Mouse (Mus musculus): ENCODE data around the gene Rbpjl. TPM values are rescaled to one million over a fixed set of nuclear protein-coding genes. Genes with fewer than 3 reads are reported as not detected.

The Rbpjl gene
- polyA plus RNA-seq, 1 experiment from 2014 or later = not detected

- Histone ChIP-seq H3K4me2 (ENCODE audit: low read length) (no peak overlapping the region), H3K27me3 (replicated peaks; ENCODE audit: control insufficient read depth, insufficient read depth, low read length) (0 out of 2 replicates have a peak, but pooled peaks cover 4% of the 10 kb centered on the region)
- WGBS = 83% methylated on average over 6 of the region's 6 CpGs
These were observed 34.8 kb downstream of the Rbpjl start for GRCm38 (mm10) chr2:164437710-164438109.

GRCm38 (mm10) chr2:164438257-164438656 lies 35.3 kb downstream of the Rbpjl start:
- Histone ChIP-seq H3K9ac (ENCODE audit: low read length) (no peak overlapping the region), H3K27ac (ENCODE audit: low read depth, low read length) (no peak overlapping the region), H3K4me2 (ENCODE audit: low read length) (no peak overlapping the region), H3K9me3 (replicated peaks; ENCODE audit: control insufficient read depth, low read length) (no peaks in the 10 kb centered on the region), H3K4me1 (ENCODE audit: control insufficient read depth, insufficient read depth, low read length) (peaks cover 6% of the 10 kb centered on the region), H3K36me3 (ENCODE audit: control insufficient read depth, insufficient read depth, low read length) (no peaks in the 10 kb centered on the region), H3K27me3 (replicated peaks; ENCODE audit: control insufficient read depth, insufficient read depth, low read length) (0 out of 2 replicates have a peak, but pooled peaks cover 4% of the 10 kb centered on the region), H3K4me3 (ENCODE audit: low read depth, low read length) (no peak overlapping the region)
- WGBS = 66% methylated on average over 8 of the region's 8 CpGs
- ATAC-seq (no peak), DNase-seq (ENCODE audit: low spot score) (no peak)

More at GRCm38 (mm10) chr2:164437710-164438109, 34.8 kb downstream of the Rbpjl start:
- DNase-seq (ENCODE audit: low spot score) = no peak
- Histone ChIP-seq H3K9ac (ENCODE audit: low read length) (no peak overlapping the region), H3K27ac (ENCODE audit: low read depth, low read length) (no peak overlapping the region), H3K36me3 (ENCODE audit: control insufficient read depth, insufficient read depth, low read length) (no peaks in the 10 kb centered on the region), H3K4me1 (ENCODE audit: control insufficient read depth, insufficient read depth, low read length) (peaks cover 6% of the 10 kb centered on the region), H3K9me3 (replicated peaks; ENCODE audit: control insufficient read depth, low read length) (no peaks in the 10 kb centered on the region), H3K4me3 (ENCODE audit: low read depth, low read length) (no peak overlapping the region)
- no peak for ATAC-seq

GRCm38 (mm10) chr2:164439001-164439421 lies 36.1 kb downstream of the Rbpjl start:
- Histone ChIP-seq H3K4me2 (ENCODE audit: low read length) (no peak overlapping the region), H3K36me3 (ENCODE audit: control insufficient read depth, insufficient read depth, low read length) (no peaks in the 10 kb centered on the region), H3K9me3 (replicated peaks; ENCODE audit: control insufficient read depth, low read length) (no peaks in the 10 kb centered on the region), H3K9ac (ENCODE audit: low read length) (no peak overlapping the region), H3K27ac (ENCODE audit: low read depth, low read length) (no peak overlapping the region), H3K27me3 (replicated peaks; ENCODE audit: control insufficient read depth, insufficient read depth, low read length) (0 out of 2 replicates have a peak, but pooled peaks cover 4% of the 10 kb centered on the region), H3K4me3 (ENCODE audit: low read depth, low read length) (no peak overlapping the region), H3K4me1 (ENCODE audit: control insufficient read depth, insufficient read depth, low read length) (peaks cover 13% of the 10 kb centered on the region)
- DNase-seq (ENCODE audit: low spot score) = no peak
- 69% methylated on average over 3 of the region's 3 CpGs for whole genome bisulfite sequencing
- ATAC-seq = no peak

- Histone ChIP-seq H3K27ac (ENCODE audit: low read depth, low read length) (no peak overlapping the region), H3K4me2 (ENCODE audit: low read length) (no peak overlapping the region), H3K9me3 (replicated peaks; ENCODE audit: control insufficient read depth, low read length) (no peaks in the 10 kb centered on the region), H3K4me3 (ENCODE audit: low read depth, low read length) (no peak overlapping the region), H3K27me3 (replicated peaks; ENCODE audit: control insufficient read depth, insufficient read depth, low read length) (0 out of 2 replicates have a peak, but pooled peaks cover 4% of the 10 kb centered on the region), H3K4me1 (ENCODE audit: control insufficient read depth, insufficient read depth, low read length) (peaks cover 13% of the 10 kb centered on the region), H3K36me3 (ENCODE audit: control insufficient read depth, insufficient read depth, low read length) (no peaks in the 10 kb centered on the region), H3K9ac (ENCODE audit: low read length) (no peak overlapping the region)
- ATAC-seq (no peak), DNase-seq (ENCODE audit: low spot score) (no peak)
- WGBS = 80% methylated on average over 5 of the region's 5 CpGs
These were observed 37.4 kb downstream of the Rbpjl start for GRCm38 (mm10) chr2:164440314-164440713.

- ATAC-seq (no peak), DNase-seq (ENCODE audit: low spot score) (no peak)
- 46% methylated on average over 8 of the region's 8 CpGs for WGBS
- H3K4me2 ChIP-seq (ENCODE audit: low read length) = no peak overlapping the region
- no peaks in the 10 kb centered on the region for H3K9me3 ChIP-seq (replicated peaks; ENCODE audit: control insufficient read depth, low read length)
- H3K27ac ChIP-seq (ENCODE audit: low read depth, low read length) = no peak overlapping the region
- peaks cover 13% of the 10 kb centered on the region for H3K4me1 ChIP-seq (ENCODE audit: control insufficient read depth, insufficient read depth, low read length)
- 0 out of 2 replicates have a peak, but pooled peaks cover 4% of the 10 kb centered on the region for H3K27me3 ChIP-seq (replicated peaks; ENCODE audit: control insufficient read depth, insufficient read depth, low read length)
- no peak overlapping the region for H3K9ac ChIP-seq (ENCODE audit: low read length)
- H3K36me3 ChIP-seq (ENCODE audit: control insufficient read depth, insufficient read depth, low read length) = no peaks in the 10 kb centered on the region
- no peak overlapping the region for H3K4me3 ChIP-seq (ENCODE audit: low read depth, low read length)
These were observed 38.2 kb downstream of the Rbpjl start for GRCm38 (mm10) chr2:164441155-164441554.

- Histone ChIP-seq H3K4me3 (ENCODE audit: low read depth, low read length) (no peak overlapping the region), H3K27ac (ENCODE audit: low read depth, low read length) (no peak overlapping the region), H3K4me1 (ENCODE audit: control insufficient read depth, insufficient read depth, low read length) (peaks cover 13% of the 10 kb centered on the region), H3K4me2 (ENCODE audit: low read length) (peak overlapping the region; percentile 91; the same call in 1 of the 2 replicates), H3K36me3 (ENCODE audit: control insufficient read depth, insufficient read depth, low read length) (no peaks in the 10 kb centered on the region), H3K27me3 (replicated peaks; ENCODE audit: control insufficient read depth, insufficient read depth, low read length) (0 out of 2 replicates have a peak, but pooled peaks cover 4% of the 10 kb centered on the region), H3K9me3 (replicated peaks; ENCODE audit: control insufficient read depth, low read length) (no peaks in the 10 kb centered on the region), H3K9ac (ENCODE audit: low read length) (no peak overlapping the region)
- WGBS = 31% methylated on average over 7 of the region's 7 CpGs
- DNase-seq (ENCODE audit: low spot score) = no peak
- ATAC-seq = no peak
These were observed 38.8 kb downstream of the Rbpjl start for GRCm38 (mm10) chr2:164441731-164442130.

GRCm38 (mm10) chr2:164442315-164443050 lies 39.5 kb downstream of the Rbpjl start:
- 3% methylated on average over 29 of the region's 29 CpGs for WGBS
- DNase-seq (ENCODE audit: low spot score) = no peak
- Histone ChIP-seq H3K36me3 (ENCODE audit: control insufficient read depth, insufficient read depth, low read length) (no peaks in the 10 kb centered on the region), H3K4me2 (ENCODE audit: low read length) (peak overlapping the region; percentile 91), H3K4me1 (ENCODE audit: control insufficient read depth, insufficient read depth, low read length) (peaks cover 13% of the 10 kb centered on the region), H3K27ac (ENCODE audit: low read depth, low read length) (no peak overlapping the region), H3K9ac (ENCODE audit: low read length) (peak overlapping the region; percentile 64), H3K27me3 (replicated peaks; ENCODE audit: control insufficient read depth, insufficient read depth, low read length) (0 out of 2 replicates have a peak, but pooled peaks cover 4% of the 10 kb centered on the region), H3K9me3 (replicated peaks; ENCODE audit: control insufficient read depth, low read length) (no peaks in the 10 kb centered on the region), H3K4me3 (ENCODE audit: low read depth, low read length) (peak overlapping the region; percentile 46)
- no peak; the same call in 1 of the 2 replicates for ATAC-seq

- Histone ChIP-seq H3K4me1 (ENCODE audit: control insufficient read depth, insufficient read depth, low read length) (peaks cover 13% of the 10 kb centered on the region), H3K4me3 (ENCODE audit: low read depth, low read length) (peak overlapping the region; percentile 46), H3K27me3 (replicated peaks; ENCODE audit: control insufficient read depth, insufficient read depth, low read length) (0 out of 2 replicates have a peak, but pooled peaks cover 4% of the 10 kb centered on the region), H3K4me2 (ENCODE audit: low read length) (peak overlapping the region; percentile 91), H3K36me3 (ENCODE audit: control insufficient read depth, insufficient read depth, low read length) (no peaks in the 10 kb centered on the region), H3K27ac (ENCODE audit: low read depth, low read length) (no peak overlapping the region), H3K9me3 (replicated peaks; ENCODE audit: control insufficient read depth, low read length) (no peaks in the 10 kb centered on the region), H3K9ac (ENCODE audit: low read length) (peak overlapping the region; percentile 64)
- 0% methylated on average over 26 of the region's 26 CpGs for WGBS
- peak; percentile 82 for DNase-seq (ENCODE audit: low spot score)
- peak; percentile 95 for ATAC-seq
These were observed 40.1 kb downstream of the Rbpjl start for GRCm38 (mm10) chr2:164443051-164443437.

- no peak within 1 kb of the TSS for H3K27ac ChIP-seq (ENCODE audit: low read depth, low read length)
- H3K4me1 ChIP-seq (ENCODE audit: control insufficient read depth, insufficient read depth, low read length) = peaks cover 13% of the 10 kb centered on the region
- no peaks in the 10 kb centered on the region for H3K36me3 ChIP-seq (ENCODE audit: control insufficient read depth, insufficient read depth, low read length)
- WGBS = 9% methylated on average over 18 of the region's 18 CpGs
- peak within 1 kb of the TSS; percentile 64 for H3K9ac ChIP-seq (ENCODE audit: low read length)
- peak within 1 kb of the TSS; percentile 91 for H3K4me2 ChIP-seq (ENCODE audit: low read length)
- no peaks in the 10 kb centered on the region for H3K9me3 ChIP-seq (replicated peaks; ENCODE audit: control insufficient read depth, low read length)
- H3K27me3 ChIP-seq (replicated peaks; ENCODE audit: control insufficient read depth, insufficient read depth, low read length) = 0 out of 2 replicates have a peak, but pooled peaks cover 4% of the 10 kb centered on the region
- H3K4me3 ChIP-seq (ENCODE audit: low read depth, low read length) = peak within 1 kb of the TSS; percentile 46
- DNase-seq (ENCODE audit: low spot score) = no peak
- ATAC-seq = peak; percentile 15; the same call in 1 of the 2 replicates
These were observed 40.6 kb downstream of the Rbpjl start, which contains the start of gene Sdc4 for GRCm38 (mm10) chr2:164443460-164444000. TSS of gene Sdc4 (minus strand) at chr2:164443887.
